Mouse (Mus musculus): ENCODE measurements around the gene Ankrd50. TPM values are rescaled to one million over a fixed set of nuclear protein-coding genes. Genes with fewer than 3 reads are reported as not detected.

The Ankrd50 gene
- polyA plus RNA-seq, 1 experiment from 2014 or later: 28.1 TPM

DNA sequence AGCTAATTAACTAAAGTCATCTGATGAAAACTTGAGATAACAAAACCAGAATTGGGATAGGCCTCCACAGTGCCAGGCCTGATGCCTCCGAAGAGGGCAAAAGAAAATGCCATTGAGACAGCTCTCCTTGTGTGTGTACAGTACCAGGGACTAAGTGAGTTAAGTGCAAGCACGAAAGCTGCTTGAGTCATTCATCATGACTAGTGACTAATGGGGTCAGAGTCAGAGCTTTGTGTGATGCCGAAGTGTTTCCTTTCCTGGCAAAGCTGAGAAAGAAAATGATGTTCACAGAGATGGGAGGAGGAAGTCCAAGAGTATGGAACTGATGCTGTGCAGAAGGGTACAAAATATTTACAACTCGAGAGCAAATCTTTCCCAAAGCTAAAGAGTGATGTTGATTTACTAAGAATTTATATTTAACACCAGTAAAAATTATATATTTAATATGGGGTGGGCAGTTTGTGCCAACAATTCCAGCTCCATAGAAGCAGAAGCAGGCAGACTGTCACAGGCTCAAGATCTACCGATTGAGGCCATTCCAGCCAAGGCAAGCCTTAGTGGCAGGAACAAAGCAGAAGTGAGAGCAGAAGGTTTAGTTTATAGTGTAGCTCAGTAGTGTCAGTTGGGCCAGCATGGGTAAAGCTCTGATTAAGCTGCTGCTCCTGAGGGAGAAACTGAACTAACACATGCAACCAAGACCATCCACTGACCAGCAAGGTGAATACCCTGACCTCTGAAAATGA is 25.0 kb downstream of the Ankrd50 start:
- Histone ChIP-seq H3K9ac (ENCODE audit: low read depth, low read length) (no peak overlapping the region), H3K4me2 (replicated peaks; ENCODE audit: low read depth, low read length) (no peak overlapping the region), H3K27ac (ENCODE audit: low read depth, low read length) (no peak overlapping the region), H3K36me3 (ENCODE audit: control insufficient read depth, insufficient read depth, low read length) (peaks cover 32% of the 10 kb centered on the region), H3K9me3 (ENCODE audit: control insufficient read depth, low read length) (no peaks in the 10 kb centered on the region), H3K4me1 (replicated peaks; ENCODE audit: control insufficient read depth, insufficient read depth, low read length) (no peaks in the 10 kb centered on the region), H3K27me3 (ENCODE audit: control insufficient read depth, insufficient read depth, low read length) (no peaks in the 10 kb centered on the region), H3K4me3 (ENCODE audit: low read depth, low read length) (no peak overlapping the region)
- no peak for DNase-seq (ENCODE audit: low spot score)
- ATAC-seq (ENCODE audit: low FRiP score): no peak
- 81% methylated on average over 5 of the region's 5 CpGs for WGBS

DNA sequence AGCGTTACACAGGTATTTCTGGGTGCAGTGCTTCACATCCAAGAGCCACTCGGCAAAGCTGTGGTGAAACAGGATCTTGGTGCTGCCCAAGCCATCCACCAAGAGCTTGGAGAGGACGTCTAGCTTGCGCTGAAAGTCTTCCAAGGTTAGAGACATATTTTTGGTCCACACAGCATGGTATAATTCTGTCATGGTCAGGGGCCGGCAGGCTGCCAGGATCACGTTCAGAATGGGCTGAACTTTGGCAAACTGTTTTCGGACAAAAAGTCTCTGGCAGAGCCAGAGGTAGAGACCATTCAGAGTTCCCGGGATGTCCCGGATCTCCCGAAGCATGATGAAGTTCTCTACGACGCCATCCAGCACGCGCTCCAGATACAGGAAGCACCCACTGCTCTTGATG is 27.6 kb downstream of the Ankrd50 start:
- 96% methylated on average over 14 of the region's 14 CpGs for WGBS

GRCm38 (mm10) chr3:38452199-38452598 is 32.4 kb downstream of the Ankrd50 start:
- Histone ChIP-seq H3K27ac (ENCODE audit: low read depth, low read length) (no peak overlapping the region), H3K36me3 (ENCODE audit: control insufficient read depth, insufficient read depth, low read length) (peaks cover 48% of the 10 kb centered on the region), H3K4me3 (ENCODE audit: low read depth, low read length) (no peak overlapping the region), H3K9ac (ENCODE audit: low read depth, low read length) (no peak overlapping the region), H3K9me3 (ENCODE audit: control insufficient read depth, low read length) (no peaks in the 10 kb centered on the region), H3K4me2 (replicated peaks; ENCODE audit: low read depth, low read length) (no peak overlapping the region), H3K4me1 (replicated peaks; ENCODE audit: control insufficient read depth, insufficient read depth, low read length) (no peaks in the 10 kb centered on the region), H3K27me3 (ENCODE audit: control insufficient read depth, insufficient read depth, low read length) (no peaks in the 10 kb centered on the region)
- WGBS: 71% methylated on average over 9 of the region's 9 CpGs
- DNase-seq (ENCODE audit: low spot score) (peak; percentile 30), ATAC-seq (ENCODE audit: low FRiP score) (no peak; the same call in 1 of the 2 replicates)

More for the DNA sequence above, 27.6 kb downstream of the Ankrd50 start:
- no peak for DNase-seq (ENCODE audit: low spot score)
- peaks cover 33% of the 10 kb centered on the region for H3K36me3 ChIP-seq (ENCODE audit: control insufficient read depth, insufficient read depth, low read length)
- H3K4me3 ChIP-seq (ENCODE audit: low read depth, low read length): no peak overlapping the region
- no peak overlapping the region for H3K9ac ChIP-seq (ENCODE audit: low read depth, low read length)
- no peak overlapping the region for H3K27ac ChIP-seq (ENCODE audit: low read depth, low read length)
- no peaks in the 10 kb centered on the region for H3K9me3 ChIP-seq (ENCODE audit: control insufficient read depth, low read length)
- no peaks in the 10 kb centered on the region for H3K27me3 ChIP-seq (ENCODE audit: control insufficient read depth, insufficient read depth, low read length)
- no peak for ATAC-seq (ENCODE audit: low FRiP score)
- no peaks in the 10 kb centered on the region for H3K4me1 ChIP-seq (replicated peaks; ENCODE audit: control insufficient read depth, insufficient read depth, low read length)
- no peak overlapping the region for H3K4me2 ChIP-seq (replicated peaks; ENCODE audit: low read depth, low read length)

DNA sequence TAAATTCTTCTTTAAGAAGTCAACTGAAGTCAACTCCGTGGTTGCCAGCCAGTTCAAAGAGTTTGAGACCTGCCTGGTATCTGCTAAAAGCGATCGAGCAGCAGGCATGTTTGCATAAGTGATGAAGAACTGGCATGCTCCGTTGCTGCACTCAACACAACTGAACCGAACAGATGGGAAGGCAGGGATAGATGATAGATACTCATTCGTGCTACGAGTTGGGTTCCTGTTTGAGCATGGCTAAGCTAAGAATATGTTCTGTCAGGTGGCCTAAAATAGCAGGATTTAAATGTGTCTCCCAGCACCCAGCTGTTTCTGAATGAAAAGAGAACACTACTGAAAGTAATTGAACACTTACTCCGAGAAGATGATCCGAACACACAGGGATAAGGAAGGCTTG is 38.1 kb downstream of the Ankrd50 start:
- Histone ChIP-seq H3K4me3 (ENCODE audit: low read depth, low read length) (no peak overlapping the region), H3K27me3 (ENCODE audit: control insufficient read depth, insufficient read depth, low read length) (no peaks in the 10 kb centered on the region), H3K4me2 (replicated peaks; ENCODE audit: low read depth, low read length) (no peak overlapping the region), H3K9me3 (ENCODE audit: control insufficient read depth, low read length) (no peaks in the 10 kb centered on the region), H3K36me3 (ENCODE audit: control insufficient read depth, insufficient read depth, low read length) (peaks cover 11% of the 10 kb centered on the region), H3K4me1 (replicated peaks; ENCODE audit: control insufficient read depth, insufficient read depth, low read length) (no peaks in the 10 kb centered on the region), H3K9ac (ENCODE audit: low read depth, low read length) (no peak overlapping the region), H3K27ac (ENCODE audit: low read depth, low read length) (no peak overlapping the region)
- no peak for ATAC-seq (ENCODE audit: low FRiP score)
- 94% methylated on average over 9 of the region's 9 CpGs for WGBS
- no peak for DNase-seq (ENCODE audit: low spot score)

GRCm38 (mm10) chr3:38443875-38444274 is 40.8 kb downstream of the Ankrd50 start:
- ATAC-seq (ENCODE audit: low FRiP score) (no peak), DNase-seq (ENCODE audit: low spot score) (no peak)
- Histone ChIP-seq H3K4me3 (ENCODE audit: low read depth, low read length) (no peak overlapping the region), H3K36me3 (ENCODE audit: control insufficient read depth, insufficient read depth, low read length) (no peaks in the 10 kb centered on the region), H3K27ac (ENCODE audit: low read depth, low read length) (no peak overlapping the region), H3K27me3 (ENCODE audit: control insufficient read depth, insufficient read depth, low read length) (no peaks in the 10 kb centered on the region), H3K4me1 (replicated peaks; ENCODE audit: control insufficient read depth, insufficient read depth, low read length) (no peaks in the 10 kb centered on the region), H3K9ac (ENCODE audit: low read depth, low read length) (no peak overlapping the region), H3K9me3 (ENCODE audit: control insufficient read depth, low read length) (no peaks in the 10 kb centered on the region), H3K4me2 (replicated peaks; ENCODE audit: low read depth, low read length) (no peak overlapping the region)
- 61% methylated on average over 4 of the region's 4 CpGs for WGBS

DNA sequence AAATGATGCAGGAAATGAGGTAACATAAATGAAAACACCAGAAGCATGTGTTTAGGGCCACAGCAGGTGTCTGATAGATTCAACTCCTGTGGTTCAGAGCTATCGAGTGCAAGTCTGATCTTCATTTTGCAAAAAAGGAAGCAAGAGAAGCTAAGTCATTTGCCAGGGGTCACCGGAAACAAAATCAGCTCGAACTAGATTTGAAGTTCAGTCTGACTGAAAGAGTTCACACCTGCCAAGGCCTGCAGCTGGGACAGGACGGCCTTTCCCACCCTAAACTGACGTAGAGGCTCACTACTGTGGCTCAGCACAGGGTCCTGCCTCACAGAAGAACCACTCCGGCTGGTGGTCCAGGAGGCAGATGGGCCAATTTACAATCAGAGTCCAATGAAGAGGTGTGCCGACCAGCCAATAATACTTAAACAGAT is 44.1 kb downstream of the Ankrd50 start:
- no peaks in the 10 kb centered on the region for H3K27me3 ChIP-seq (ENCODE audit: control insufficient read depth, insufficient read depth, low read length)
- no peak overlapping the region for H3K4me2 ChIP-seq (replicated peaks; ENCODE audit: low read depth, low read length)
- no peak overlapping the region for H3K4me3 ChIP-seq (ENCODE audit: low read depth, low read length)
- DNase-seq (ENCODE audit: low spot score) (no peak), ATAC-seq (ENCODE audit: low FRiP score) (no peak)
- H3K27ac ChIP-seq (ENCODE audit: low read depth, low read length): no peak overlapping the region
- no peak overlapping the region for H3K9ac ChIP-seq (ENCODE audit: low read depth, low read length)
- no peaks in the 10 kb centered on the region for H3K36me3 ChIP-seq (ENCODE audit: control insufficient read depth, insufficient read depth, low read length)
- 75% methylated on average over 7 of the region's 7 CpGs for WGBS
- no peaks in the 10 kb centered on the region for H3K4me1 ChIP-seq (replicated peaks; ENCODE audit: control insufficient read depth, insufficient read depth, low read length)
- H3K9me3 ChIP-seq (ENCODE audit: control insufficient read depth, low read length): no peaks in the 10 kb centered on the region

GRCm38 (mm10) chr3:38436596-38436995 is 48.0 kb downstream of the Ankrd50 start:
- Histone ChIP-seq H3K4me3 (ENCODE audit: low read depth, low read length) (no peak overlapping the region), H3K4me1 (replicated peaks; ENCODE audit: control insufficient read depth, insufficient read depth, low read length) (no peaks in the 10 kb centered on the region), H3K9ac (ENCODE audit: low read depth, low read length) (no peak overlapping the region), H3K9me3 (ENCODE audit: control insufficient read depth, low read length) (no peaks in the 10 kb centered on the region), H3K27me3 (ENCODE audit: control insufficient read depth, insufficient read depth, low read length) (no peaks in the 10 kb centered on the region), H3K27ac (ENCODE audit: low read depth, low read length) (no peak overlapping the region), H3K36me3 (ENCODE audit: control insufficient read depth, insufficient read depth, low read length) (no peaks in the 10 kb centered on the region), H3K4me2 (replicated peaks; ENCODE audit: low read depth, low read length) (no peak overlapping the region)
- 90% methylated on average over 3 of the region's 3 CpGs for WGBS
- ATAC-seq (ENCODE audit: low FRiP score) (no peak), DNase-seq (ENCODE audit: low spot score) (no peak)

DNA sequence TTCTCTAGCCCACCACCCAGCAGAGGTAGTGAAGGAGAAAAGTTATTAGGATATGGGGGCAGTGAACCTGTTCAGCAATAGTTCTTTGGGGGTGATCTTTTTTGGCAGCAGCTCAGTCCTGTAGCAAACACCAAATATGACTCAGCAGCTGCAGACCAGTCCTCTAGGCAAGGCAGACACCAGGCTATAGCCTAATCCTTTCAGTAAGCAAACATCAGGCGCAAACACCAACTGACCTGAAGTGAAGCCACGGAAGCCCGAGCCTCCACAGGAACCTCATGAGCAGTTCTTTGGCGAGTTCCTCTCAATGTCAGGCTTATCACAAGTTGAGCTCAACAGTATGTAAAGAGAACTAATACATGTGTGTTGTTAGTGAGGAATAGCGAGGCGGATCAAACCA is 48.8 kb downstream of the Ankrd50 start:
- Histone ChIP-seq H3K4me1 (replicated peaks; ENCODE audit: control insufficient read depth, insufficient read depth, low read length) (no peaks in the 10 kb centered on the region), H3K36me3 (ENCODE audit: control insufficient read depth, insufficient read depth, low read length) (no peaks in the 10 kb centered on the region), H3K27ac (ENCODE audit: low read depth, low read length) (no peak overlapping the region), H3K9me3 (ENCODE audit: control insufficient read depth, low read length) (no peaks in the 10 kb centered on the region), H3K4me3 (ENCODE audit: low read depth, low read length) (no peak overlapping the region), H3K9ac (ENCODE audit: low read depth, low read length) (no peak overlapping the region), H3K4me2 (replicated peaks; ENCODE audit: low read depth, low read length) (no peak overlapping the region), H3K27me3 (ENCODE audit: control insufficient read depth, insufficient read depth, low read length) (no peaks in the 10 kb centered on the region)
- no peak for ATAC-seq (ENCODE audit: low FRiP score)
- no peak for DNase-seq (ENCODE audit: low spot score)
- WGBS: 87% methylated on average over 6 of the region's 6 CpGs

GRCm38 (mm10) chr3:38434486-38434885 is 50.2 kb downstream of the Ankrd50 start:
- Histone ChIP-seq H3K4me3 (ENCODE audit: low read depth, low read length) (no peak overlapping the region), H3K9ac (ENCODE audit: low read depth, low read length) (no peak overlapping the region), H3K36me3 (ENCODE audit: control insufficient read depth, insufficient read depth, low read length) (no peaks in the 10 kb centered on the region), H3K27ac (ENCODE audit: low read depth, low read length) (no peak overlapping the region), H3K4me1 (replicated peaks; ENCODE audit: control insufficient read depth, insufficient read depth, low read length) (no peaks in the 10 kb centered on the region), H3K9me3 (ENCODE audit: control insufficient read depth, low read length) (no peaks in the 10 kb centered on the region), H3K4me2 (replicated peaks; ENCODE audit: low read depth, low read length) (no peak overlapping the region), H3K27me3 (ENCODE audit: control insufficient read depth, insufficient read depth, low read length) (no peaks in the 10 kb centered on the region)
- DNase-seq (ENCODE audit: low spot score): no peak
- no peak for ATAC-seq (ENCODE audit: low FRiP score)
- WGBS: 95% methylated on average over 2 of the region's 2 CpGs

Measured in hindbrain, embryonic 11.5 days (tissue).